Comparison of ENCODE assay signal across 16 mouse cellular contexts in the genomic region with DNA sequence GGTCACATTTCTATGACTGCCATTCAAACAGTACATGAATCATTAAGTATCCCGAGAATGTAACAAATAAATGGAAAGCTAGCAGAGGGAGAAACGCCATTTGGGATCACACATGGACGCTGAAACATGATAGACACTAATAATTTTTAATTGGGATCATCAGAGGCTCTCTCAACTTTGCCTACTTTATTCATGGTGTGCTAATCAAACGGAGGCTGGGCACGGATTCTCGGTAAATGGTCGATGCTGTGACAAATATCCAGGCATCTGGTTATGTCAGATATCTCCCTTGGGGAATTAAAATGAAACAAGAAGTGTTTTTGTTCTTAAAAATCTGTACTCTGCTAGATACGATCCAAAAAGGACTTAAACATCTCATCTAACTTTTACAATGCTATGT.
DNase-seq lines count a peak whose midpoint lies in the region; TF ChIP-seq lines count a peak whose summit lies in the region.
"Had no signal": no experiment of that assay in that cellular context is flagged by ENCODE, and none has a peak within 500 bp of the region (broad histone marks: within the 10 kb centered on the region; RNA-seq: fewer than 3 reads in every experiment).

No protein-coding gene starts in this region.

- 44% methylated on average over 8 of the region's 8 CpGs for WGBS in olfactory bulb, adult 2 months

- peak overlapping the region; percentile 85 for H3K27ac ChIP-seq in gastrocnemius, adult 2 months
- H3K27ac ChIP-seq in layer of hippocampus, adult 2 months = peak overlapping the region; percentile 88
- H3K27ac ChIP-seq in cortical plate, adult 2 months (ENCODE audit: insufficient read depth, low read length) = 0 out of 2 replicates have a peak overlapping the region, but pooled peaks have one; percentile 56
- peak overlapping the region; percentile 51; the same call in 1 of the 2 replicates for H3K27ac ChIP-seq in olfactory bulb, adult 2 months (ENCODE audit: insufficient read depth, low read depth, low read length)
- H3K27ac ChIP-seq: midbrain, embryonic 12.5 days had no signal

- TF ChIP-seq CTCF in gastrocnemius, adult 2 months (IDR thresholded peaks at IDR 0.05) = no peak
- TF ChIP-seq CTCF in layer of hippocampus, adult 2 months (conservative IDR thresholded peaks at IDR 0.05) = no peak
- TF ChIP-seq CTCF in cortical plate, adult 2 months (IDR thresholded peaks at IDR 0.05; ENCODE audit: extremely low read depth, insufficient read depth, low read length) = no peak
- no peak for TF ChIP-seq CTCF in olfactory bulb, adult 2 months (IDR thresholded peaks at IDR 0.05; ENCODE audit: insufficient read depth, low read depth, low read length)

- TF ChIP-seq POLR2A in cortical plate, adult 2 months (IDR thresholded peaks at IDR 0.05; ENCODE audit: extremely low read depth, insufficient read depth, low read length) = no peak
- TF ChIP-seq POLR2A in olfactory bulb, adult 2 months (IDR thresholded peaks at IDR 0.05; ENCODE audit: insufficient read depth, low read depth, low read length) = no peak

- H3K4me1 ChIP-seq in cortical plate, adult 2 months (ENCODE audit: control insufficient read depth, insufficient read depth, low read length) = peaks cover 4% of the 10 kb centered on the region
- no peaks in the 10 kb centered on the region for H3K4me1 ChIP-seq in olfactory bulb, adult 2 months (ENCODE audit: control insufficient read depth, insufficient read depth, low read length)
- H3K4me1 ChIP-seq: midbrain, embryonic 12.5 days had no signal

- H3K4me3 ChIP-seq in gastrocnemius, adult 2 months = peak overlapping the region; percentile 63
- no peak overlapping the region for H3K4me3 ChIP-seq in layer of hippocampus, adult 2 months
- no peak overlapping the region for H3K4me3 ChIP-seq in cortical plate, adult 2 months (ENCODE audit: insufficient read depth, low read length)
- H3K4me3 ChIP-seq in olfactory bulb, adult 2 months (ENCODE audit: insufficient read depth, low read depth, low read length) = no peak overlapping the region
- H3K4me3 ChIP-seq: midbrain, embryonic 12.5 days had no signal

- DNase-seq in gastrocnemius, adult 2 months = no peak
- no peak for DNase-seq in gastrocnemius, postnatal 4 days (ENCODE audit: low spot score in 2 of 2)
- no peak for DNase-seq in layer of hippocampus, adult 2 months (ENCODE audit: low spot score in 2 of 2)
- DNase-seq in layer of hippocampus, adult 8-10 months (ENCODE audit: low spot score in 2 of 2) = no peak
- no peak for DNase-seq in layer of hippocampus, postnatal 25 days (ENCODE audit: extremely low spot score in 1 of 2, low spot score in 1 of 2)
- no peak for DNase-seq in adrenal gland, postnatal 36 days
- DNase-seq: cerebellum, postnatal 10 days; heart, postnatal 10 days; kidney, postnatal 4 days; layer of hippocampus, postnatal 36 days; left cerebral cortex, postnatal 4 days; lung, adult 18-20 months; thymus, adult 18-20 months had no signal

- intact Hi-C loops in gastrocnemius, adult 2 months (cut with DNase I) = no loop called here
